Mouse (Mus musculus): ENCODE results near the gene 4930452B06Rik.

DNA sequence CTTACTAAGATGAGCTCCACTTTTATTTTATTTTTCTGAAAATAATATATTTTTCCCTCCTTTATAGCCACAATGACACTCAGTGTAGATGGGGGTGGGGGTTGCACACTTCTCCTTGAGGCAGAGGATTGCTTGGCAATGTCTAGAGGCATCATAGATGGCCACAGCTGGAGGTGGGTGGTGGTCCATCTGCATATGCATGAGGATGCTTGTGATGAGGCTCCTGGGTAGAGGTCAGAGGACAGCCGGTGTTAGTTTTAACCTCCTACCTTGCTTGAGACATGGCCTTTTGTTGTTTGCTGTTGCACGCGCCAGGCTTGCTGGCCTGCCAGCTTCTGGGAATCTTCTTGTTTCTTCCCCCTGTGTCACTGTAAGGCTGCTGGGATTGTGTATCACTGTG lies 262.7 kb downstream of the 4930452B06Rik start:
- TF ChIP-seq POLR2A (IDR thresholded peaks at IDR 0.05; ENCODE audit: low read depth, low read length) (no peak), CTCF (IDR thresholded peaks at IDR 0.05; ENCODE audit: extremely low read depth, insufficient read depth, insufficient read length, insufficient replicate concordance) (no peak)

Measured in spleen, adult 2 months (tissue).